Mouse (Mus musculus) kidney, postnatal 36 days (tissue): ENCODE measurements around the gene Nucb1.
"Not testable (repeated sequence)": the region's sequence is repeated elsewhere in the genome, so short reads cannot be mapped to it uniquely, and the experiment has no call there.

Experiments used
- DNase-seq, 2 experiments: peaks; one replicate each; pipeline ENCODE4 v3.0.0; 2021 to 2022; ENCODE audit warnings: mixed read lengths in 2 of 2

Nucb1 gene

DNA sequence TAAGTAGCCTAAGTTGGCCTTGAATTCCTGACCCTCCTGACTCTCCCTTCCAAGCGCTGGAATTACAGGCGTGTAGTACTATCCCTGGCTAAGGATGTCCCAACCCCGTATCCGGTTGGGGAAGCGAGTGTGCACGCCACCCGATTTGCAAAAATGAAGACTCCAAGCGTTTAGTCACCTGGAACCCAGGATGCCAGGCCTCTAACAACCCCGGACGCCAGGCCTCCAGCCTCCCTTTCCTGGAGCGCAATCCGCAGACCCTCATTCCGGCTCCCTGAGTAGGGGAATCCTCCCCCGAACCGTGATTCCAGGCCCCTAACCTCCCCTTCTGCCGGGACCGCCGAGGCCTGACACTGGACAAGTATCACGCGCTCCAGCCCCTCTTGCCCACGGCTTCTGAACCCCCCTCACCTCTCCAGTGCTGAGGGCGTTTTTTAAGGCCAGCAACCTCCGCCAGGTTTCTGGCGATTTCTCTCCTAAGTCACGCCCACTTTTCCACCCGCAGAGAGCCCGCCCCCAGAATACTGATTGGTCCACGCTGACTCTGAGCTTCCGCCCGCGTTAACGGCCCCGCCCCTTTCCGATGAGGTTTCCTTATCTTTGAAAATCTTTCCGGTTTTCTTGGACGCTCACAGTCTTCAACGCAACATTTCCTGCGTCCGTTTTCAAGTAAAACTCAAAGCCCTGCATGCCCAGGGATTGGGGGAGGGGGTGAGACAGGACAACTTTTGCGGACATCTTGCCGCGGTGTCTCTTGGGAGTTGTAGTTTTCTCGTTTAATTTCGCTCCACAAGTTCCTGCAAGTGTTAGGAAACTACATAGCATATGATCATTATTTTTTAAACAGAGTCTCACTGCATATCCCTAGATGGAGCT is at the start of gene Nucb1:
Nucb1 (minus strand) TSS at position 495 of the 876 bp plus-strand sequence.
- peak; percentile 96 for DNase-seq

DNA sequence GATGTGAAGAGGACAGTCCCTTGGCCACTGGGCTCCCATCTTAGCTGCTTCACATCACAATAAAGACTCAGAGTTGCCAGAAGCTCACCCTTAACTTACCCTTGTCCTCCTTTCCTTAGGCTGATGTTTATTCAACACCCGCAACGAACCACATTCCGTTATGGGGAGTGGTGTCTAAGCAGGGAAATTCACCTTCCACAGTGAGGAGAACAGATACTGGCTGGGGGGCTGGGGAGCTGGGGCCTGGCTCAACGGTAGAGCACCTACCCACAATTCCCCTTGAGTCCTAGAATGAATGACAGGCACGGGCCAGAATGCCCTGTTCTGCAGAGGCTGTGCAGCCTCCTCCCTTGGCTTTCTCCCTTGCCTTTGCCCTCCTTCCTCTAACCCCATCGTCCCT is 48.7 kb upstream of the Nucb1 start:
- DNase-seq: no peak

DNA sequence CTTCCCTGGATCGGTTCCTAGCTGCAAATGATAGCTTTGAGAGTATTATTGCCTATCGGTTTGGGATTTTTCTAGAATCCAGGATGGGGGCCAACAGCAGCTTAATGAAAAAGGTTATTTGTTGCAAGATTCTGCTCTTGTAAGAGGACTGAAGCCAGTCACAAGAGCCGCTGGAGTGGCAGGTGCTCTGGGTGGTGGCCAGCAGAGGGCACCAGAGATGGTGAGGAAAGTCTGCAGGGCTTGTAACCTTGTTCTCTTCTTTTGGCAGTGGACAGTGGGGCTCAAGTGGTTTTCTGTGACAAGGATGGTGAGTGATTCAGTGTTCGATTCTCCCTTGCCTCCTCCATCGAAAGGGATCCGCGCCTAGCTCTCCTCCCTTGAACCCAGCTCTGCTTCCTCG is 45.6 kb upstream of the Nucb1 start:
- peak; percentile 85 to 94 for DNase-seq

DNA sequence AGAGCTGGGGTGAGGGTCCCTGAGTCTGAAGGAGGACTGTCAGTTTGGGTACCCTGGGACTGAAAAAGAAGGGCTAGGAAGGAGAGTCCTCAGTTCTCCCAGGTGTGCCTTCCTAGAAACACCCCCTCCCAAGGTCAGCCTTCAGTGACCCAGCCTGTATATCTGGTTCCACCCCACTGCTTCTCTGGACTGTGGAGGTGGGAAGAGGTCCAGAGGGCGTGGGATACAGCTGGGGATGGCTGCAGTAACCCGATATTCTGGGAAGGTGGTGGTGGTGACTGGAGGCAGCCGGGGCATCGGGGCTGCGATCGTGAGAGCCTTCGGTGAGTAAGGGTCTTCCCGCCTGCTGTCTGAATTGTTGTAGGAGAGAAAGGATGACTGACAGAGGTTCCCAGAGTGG is 44.5 kb upstream of the Nucb1 start, which contains the start of gene Hsd17b14:
Hsd17b14 (plus strand) TSS at position 150 of the 400 bp plus-strand sequence.
- DNase-seq: peak in 1 of 2 experiments; percentile 46

DNA sequence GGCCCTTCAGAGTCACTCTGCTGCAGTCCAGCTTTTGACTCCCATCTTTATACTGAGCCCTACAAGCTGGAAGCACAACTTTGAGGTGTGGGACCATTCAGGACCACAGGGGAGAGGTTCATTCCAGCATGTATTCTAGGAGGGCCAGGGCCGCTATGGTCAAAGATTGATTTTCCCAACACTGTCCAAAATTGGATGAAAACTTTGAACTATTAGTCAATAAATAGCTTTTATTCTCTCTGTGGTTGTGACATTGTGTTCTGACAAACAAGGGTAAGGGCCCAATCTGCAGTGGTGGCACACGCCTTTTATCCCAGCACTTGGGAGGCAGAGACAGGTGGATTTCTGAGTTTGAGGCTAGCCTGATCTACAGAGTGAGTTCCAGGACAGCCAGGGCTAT is 43.8 kb upstream of the Nucb1 start:
- no peak for DNase-seq

DNA sequence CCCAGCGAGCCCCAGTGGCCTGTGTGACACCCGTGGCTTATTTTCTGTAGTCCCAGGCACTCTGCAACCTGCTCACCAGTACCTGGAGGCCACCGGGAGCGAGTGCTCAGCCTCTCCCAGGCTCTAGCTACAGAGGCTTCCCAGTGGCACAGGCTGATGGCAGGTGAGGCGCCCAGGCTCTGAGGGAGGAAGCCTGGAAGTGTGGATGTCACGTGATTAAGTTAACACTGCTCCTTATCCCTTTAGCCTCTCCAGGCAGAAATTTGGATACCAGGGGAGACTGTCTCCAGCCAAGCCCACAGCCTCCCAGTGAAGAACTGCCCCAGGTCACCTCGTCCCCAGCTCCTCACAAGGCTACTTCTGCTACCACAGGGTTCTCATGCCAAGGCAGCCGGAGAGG is 43.3 kb upstream of the Nucb1 start:
- no peak for DNase-seq

DNA sequence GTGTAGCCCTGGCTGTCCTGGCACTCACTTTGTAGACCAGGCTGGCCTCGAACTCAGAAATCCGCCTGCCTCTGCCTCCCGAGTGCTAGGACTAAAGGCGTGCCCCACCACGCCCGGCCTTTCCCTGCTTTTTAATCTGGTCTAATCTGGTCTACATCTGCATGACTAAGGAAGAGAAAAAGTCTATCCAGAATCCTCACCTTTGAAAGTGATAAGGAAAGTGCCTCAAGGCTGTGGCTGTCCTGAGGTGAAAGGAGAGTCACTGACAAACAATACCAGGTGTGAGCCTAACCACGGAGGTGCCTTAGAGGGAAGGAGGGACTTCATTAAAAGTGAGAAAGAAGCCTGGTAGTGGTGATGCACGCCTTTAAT is 41.3 kb upstream of the Nucb1 start:
- DNase-seq: no peak

DNA sequence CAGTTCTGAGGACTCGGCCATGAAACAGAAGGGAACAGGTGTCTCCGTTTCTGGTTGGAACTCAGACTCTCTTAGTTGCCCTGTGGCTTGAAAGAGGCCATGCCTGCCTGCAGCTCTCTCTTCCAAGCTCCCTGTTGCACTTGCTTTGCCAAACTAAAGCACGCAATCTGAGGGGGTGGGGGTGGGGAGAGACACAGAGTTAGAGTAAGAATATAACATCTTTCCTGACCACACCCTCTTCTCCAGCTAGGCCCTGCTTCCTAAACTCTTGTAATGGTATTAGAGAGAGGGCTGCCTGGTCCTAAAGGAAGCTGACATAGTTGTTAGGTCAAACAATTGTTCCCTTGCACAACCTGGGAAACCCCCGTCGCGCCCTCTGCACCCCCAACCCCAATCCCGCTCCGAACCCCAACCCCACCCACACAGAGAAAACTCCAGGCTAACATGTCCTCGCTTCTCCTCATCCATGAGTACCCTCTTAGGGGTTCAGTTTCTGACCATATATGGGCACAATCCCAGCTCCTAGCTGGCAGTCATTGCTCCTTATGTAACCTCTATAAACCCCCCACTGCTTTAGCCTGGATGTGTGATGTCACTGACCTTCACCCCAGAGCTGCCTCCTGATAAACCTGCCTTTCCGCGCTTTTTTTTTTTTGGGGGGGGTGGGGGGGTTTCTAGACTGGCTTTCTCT is 40.8 kb upstream of the Nucb1 start:
- DNase-seq: no peak

DNA sequence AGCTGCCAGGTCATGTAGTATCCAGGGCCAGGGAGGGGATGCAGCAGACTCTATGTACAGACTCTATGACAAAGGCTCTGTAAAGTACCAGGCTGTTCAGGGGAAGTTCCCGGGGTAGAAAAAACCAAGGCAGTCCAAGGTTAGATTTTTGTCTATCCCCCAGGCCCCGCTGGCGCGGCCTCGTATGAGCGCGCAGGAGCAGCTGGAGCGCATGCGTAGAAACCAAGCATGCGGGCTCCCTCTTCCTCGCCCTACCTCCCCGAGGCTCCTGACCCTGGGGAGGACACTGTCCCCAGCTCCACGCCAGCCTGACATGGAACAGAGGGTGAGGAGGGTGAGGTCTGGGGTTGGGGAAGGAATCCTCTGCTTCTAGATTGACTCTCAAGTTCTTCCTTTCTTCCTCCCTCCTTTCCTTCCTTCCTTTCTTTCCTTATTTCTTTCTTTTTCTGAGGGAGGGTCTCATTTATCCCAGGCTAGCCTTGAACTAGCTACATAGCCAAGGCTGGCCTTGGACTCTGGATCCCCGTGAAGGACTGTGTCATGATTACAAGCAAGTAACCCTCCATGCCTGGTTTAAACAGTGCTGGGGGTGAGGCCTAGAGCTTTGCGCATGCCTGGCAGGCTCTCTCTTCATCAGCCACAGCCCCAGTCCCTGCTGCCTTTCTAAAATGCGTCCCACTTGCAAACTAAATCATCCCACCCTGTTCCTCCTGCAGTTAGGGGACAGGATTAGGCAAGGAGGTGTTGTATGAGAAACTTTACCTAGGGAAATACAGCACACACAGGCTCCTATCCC is 39.6 kb upstream of the Nucb1 start:
- DNase-seq: no peak

DNA sequence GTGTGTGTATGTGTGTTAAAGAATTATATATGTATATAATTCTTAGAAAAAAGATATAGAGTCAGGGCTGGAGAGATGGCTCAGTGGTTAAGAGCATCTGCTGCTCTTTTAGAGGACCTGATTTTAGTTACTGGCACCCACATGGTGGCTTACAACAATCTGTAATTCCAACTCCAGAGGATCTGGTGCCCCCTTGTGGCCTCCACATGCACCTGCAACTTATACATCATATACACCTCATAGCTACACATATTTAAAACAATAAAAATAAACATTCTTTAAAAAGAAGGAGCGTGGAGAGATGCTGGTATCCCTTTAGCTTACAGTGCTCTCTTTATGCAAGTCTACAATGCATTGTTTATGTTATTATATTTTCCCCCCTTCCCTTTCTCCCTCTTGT is 34.3 kb upstream of the Nucb1 start:
- DNase-seq: no peak

DNA sequence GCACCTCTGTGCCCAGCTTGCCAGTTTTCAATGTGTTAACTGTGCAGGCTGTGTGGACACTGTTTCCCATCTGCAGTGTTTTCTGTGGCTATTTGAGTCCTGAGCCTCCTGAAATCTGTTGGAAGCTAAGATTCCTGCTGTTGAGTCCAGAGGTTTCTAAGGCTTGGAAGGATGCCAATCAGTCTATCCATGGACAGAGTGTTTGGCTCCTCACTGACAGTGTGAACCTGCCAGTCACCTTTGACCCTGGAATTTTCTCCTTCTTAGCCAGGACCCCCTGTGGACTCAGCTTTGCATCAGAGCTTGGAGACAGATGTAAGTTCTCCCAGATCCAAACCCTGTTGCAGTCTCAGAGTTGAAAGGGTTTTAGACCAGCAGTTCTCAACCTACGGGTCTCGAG is 30.0 kb upstream of the Nucb1 start:
- DNase-seq: peak; percentile 53 to 61

DNA sequence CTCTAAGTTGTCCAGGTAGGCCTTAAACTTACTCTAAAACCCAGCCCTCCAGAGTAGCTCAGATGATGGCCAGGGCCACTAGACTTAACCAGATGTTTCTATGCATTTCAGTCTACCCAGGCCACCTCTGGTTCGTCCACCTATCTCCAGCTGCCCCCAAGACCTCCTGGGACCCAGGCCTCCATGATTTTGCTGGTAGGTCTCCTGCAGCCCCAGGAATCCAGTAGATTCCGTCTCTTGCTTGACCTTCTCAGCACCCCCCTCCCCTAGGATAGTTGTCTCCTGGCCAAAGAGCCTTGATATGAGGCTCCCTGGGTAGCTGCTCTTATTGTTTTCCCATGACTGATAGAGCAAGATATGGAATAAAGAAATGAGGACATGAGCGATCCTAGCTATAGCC is 28.9 kb upstream of the Nucb1 start:
- no peak for DNase-seq

DNA sequence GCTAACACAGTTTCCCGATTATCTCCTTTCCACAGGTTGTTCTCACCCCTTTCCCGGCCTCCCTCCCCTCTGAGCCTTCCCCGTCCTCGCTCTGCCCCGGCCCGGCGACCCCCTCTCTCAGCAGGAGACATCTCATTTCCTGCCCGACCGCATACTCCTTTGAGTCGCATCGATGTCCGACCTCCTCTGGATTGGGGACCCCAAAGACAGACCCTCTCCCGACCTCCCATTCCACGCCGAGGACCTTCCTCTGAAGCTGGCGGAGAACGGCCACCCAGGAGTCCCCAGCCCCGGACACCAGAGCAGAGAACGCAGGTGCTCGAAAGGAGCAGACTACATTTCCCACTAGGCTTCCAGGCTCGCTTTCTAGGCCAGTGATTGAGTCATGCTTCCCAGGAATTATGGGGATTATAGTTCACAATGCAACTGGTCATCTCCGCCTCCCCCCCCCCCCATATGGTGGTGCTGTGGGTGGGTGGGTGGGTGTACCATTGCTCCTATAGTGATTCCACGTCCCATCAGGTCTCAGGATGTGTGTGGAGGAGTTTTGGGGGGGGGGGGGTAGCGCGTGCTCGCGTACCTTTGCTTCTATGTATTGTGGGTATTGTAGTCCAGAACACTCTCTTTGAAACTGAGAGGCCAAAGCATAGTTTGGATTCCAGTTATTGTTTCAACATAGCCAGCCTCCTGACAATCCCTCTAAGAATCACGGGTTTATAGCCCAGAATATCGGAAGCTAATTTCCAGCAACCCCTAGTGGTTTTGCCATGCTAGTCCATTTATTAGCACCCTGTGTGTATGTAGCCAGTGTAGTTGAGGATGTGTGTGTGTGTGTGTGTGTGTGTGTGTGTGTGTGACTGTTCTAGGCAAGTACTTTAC is 28.2 kb upstream of the Nucb1 start:
- peak; percentile 71 to 76 for DNase-seq

DNA sequence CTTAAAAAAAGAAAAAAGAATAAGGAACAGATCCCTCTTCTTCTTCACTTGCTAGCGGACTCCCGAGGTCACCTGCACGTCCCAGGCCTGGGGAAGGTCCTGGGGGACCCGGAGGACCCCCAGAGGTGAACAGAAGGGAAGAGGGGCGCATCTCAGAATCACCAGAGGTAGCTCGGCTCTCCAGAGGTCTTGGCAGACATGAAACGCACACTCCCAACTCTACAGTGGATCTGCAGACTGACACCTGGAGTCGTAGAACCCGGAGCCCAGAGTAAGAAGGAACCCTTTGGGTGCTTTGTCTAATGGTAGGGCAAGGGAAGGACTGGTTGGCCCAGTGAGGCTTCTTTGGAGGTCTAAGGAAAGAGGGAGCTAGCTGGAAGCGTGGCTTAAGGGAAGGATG is 27.4 kb upstream of the Nucb1 start:
- no peak for DNase-seq

DNA sequence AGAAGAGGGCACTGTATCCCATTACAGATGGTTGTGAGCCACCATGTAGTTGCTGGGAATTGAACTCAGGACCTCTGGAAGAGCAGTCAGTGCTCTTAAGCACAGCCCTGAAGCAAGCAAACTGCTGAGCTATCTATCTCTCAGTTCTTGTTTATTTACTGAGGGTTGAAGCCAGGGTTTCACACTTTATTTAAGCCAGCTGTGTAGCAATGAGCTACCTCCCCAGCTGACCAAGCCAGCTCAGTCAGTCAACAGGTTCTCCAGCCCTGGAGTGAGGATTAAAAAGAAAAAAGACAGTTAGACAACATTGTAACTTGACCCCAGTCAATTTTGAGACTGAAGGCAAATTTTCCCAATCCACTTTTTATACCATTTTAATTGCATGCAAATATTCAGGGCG is 25.5 kb upstream of the Nucb1 start:
- DNase-seq: no peak

DNA sequence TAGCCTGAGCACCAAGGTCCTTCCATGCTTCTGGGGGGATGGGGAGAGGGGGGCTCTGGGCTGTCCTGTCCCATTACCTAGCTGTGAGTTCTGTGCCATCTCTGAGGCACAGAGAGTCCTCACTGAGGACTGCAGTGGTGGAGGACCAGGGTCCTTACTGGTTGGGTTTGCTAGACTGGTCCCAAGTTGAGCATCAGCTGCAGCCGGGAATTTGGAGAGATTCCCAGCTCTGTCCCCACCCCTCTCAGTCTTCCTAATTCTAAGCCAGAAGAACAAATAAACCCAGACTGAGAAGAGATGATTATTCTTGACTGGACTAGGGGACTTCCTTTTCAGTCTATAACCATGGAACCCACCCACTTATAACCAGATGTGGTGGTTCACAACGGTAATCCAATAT is 20.4 kb upstream of the Nucb1 start:
- no peak for DNase-seq

DNA sequence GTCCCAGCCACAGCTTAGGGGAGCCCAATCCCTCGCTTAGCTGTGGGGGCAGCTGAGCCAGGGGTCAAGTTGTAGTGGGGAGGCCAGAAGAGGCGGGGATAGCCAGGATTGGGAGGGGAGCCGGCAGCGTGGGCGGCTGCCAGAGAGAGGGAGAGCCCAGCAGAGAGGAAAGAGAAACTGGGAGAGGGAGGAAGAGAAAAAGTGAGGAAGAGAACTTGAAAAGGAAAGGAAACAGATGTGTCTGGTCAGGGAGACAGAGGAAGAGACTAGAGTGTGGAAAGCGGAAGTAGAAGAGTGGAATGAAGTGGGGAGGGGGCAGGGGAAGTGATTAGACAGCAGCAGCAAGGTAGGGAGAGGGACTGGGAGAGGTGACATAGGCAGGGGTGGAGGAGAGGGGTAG is 19.3 kb upstream of the Nucb1 start:
- no peak for DNase-seq

DNA sequence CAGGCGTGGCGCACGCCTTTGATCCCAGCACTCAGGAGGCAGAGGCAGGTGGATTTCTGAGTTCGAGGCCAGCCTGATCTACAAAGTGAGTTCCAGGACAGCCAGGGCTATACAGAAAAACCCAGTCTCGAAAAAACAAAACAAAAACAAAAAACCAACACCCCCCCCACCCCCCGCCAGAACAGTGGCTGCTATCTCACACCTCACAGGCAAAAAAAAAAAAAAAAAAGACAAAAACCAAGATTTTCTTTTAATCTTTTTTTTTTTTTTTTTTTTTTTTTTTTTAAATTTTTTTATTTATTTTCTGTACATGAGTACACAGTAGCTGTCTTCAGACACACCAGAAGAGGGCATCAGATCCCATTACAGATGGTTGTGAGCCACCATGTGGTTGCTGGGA is 17.0 kb upstream of the Nucb1 start:
- not testable (repeated sequence) for DNase-seq

DNA sequence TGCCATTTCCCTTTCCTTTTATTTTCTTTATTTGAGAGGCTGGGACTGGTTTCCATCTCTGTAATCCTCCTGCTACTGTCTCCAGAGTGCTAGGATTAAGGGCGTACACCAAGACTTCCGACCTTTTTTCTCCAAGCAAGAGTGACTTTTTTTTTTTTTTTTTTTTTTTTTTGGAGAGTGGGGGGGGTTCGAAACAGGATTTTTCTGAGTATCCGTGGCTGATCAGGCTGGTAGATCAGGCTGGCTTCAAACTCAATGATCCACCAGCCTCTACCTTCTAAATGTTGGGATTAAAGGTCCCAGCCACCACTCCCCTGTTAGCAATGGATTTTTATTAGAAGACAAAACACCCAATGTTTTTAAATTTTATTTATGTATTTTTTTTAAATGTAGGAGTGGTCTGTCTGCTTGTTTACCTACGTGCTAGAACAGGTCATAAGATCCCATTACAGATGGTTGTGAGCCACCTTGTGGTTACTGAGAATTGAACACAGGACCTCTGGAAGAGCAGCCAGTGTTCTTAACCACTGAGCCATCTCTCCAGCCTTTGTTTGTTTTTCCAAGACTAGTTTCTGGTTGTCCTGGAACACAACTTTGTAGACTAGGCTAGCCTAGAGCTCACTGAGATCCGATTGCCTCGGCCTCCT is 16.4 kb upstream of the Nucb1 start:
- DNase-seq: peak; percentile 37 to 66

DNA sequence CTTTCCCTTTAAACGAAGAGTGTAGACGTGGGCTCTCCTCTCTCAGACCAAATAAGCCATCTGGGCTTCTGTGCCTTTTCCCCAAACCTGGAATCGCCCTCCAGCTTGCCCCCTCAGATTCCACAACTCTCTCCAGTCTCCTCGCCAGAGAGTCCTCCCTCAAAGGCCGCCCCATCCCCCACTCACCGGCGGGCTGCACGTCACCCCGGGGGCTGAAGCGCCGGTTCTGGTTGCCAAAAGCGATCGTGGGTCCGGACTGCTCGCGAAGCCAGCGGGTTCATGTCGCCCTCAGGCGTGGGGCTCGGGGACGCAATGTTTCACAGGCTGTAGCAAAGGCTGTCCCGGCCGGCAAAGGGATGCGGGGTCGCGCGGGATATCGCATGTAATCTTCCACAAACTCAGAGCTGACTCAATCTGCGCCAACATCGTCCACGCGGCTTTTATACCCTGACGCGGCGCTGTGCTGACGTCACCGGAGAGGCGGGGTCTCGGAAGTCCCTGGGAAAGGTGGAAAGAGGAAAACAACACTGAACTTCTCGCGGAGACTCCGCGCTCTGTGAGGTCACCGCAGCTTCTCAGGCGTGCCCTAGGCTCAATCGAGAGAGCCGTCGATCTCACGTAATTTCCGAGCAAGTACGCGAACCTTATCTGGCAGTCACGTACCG is 15.7 kb upstream of the Nucb1 start, which contains the start of the genes Ppp1r15a and Plekha4:
Ppp1r15a (minus strand) TSS at position 460 of the 665 bp plus-strand sequence.
Plekha4 (plus strand) TSS at position 522 of the 665 bp plus-strand sequence.
- peak; percentile 95 to 97 for DNase-seq
